Mouse (Mus musculus): ENCODE measurements at regions not wholly inside any gene's neighbourhood (a gene's known extent, or its start where the extent isn't known, plus 50 kb on each side); places are given as distances from the start of the nearest gene placed in this dataset.
"Not testable (repeated sequence)": the region's sequence is repeated elsewhere in the genome, so short reads cannot be mapped to it uniquely, and the experiment has no call there.

DNA sequence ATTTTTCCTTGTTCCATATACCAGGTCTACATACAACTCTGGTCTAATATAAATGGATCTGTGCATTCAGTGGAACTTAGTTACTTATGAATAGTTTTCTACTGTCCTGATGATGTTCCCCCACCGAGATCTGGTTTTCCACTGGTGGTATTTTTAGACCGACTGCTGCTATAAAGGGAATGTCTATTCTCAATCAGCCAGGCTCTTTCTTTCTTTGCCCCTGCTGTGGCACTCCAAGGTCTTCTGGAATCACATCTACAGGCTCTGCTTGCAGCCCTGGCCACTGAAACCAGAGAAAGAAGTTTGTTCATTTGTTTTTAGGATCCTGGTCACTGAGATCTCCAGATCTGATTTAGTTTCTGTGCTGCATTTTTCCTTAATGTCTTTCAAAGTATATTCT is 810.4 kb downstream of the Abca13 start:
- 55% methylated on average over 2 of the region's 2 CpGs for WGBS
- Histone ChIP-seq H3K9ac (replicated peaks; ENCODE audit: low read length) (no peak overlapping the region), H3K27me3 (ENCODE audit: insufficient read depth, low read length) (no peaks in the 10 kb centered on the region), H3K4me3 (ENCODE audit: low read length) (no peak overlapping the region), H3K4me1 (ENCODE audit: insufficient read depth, low read length) (no peaks in the 10 kb centered on the region), H3K36me3 (ENCODE audit: insufficient read depth, low read length) (no peaks in the 10 kb centered on the region), H3K4me2 (ENCODE audit: low read depth, low read length) (no peak overlapping the region), H3K9me3 (ENCODE audit: low read length) (no peaks in the 10 kb centered on the region), H3K27ac (no peak overlapping the region)
- no peak for TF ChIP-seq CTCF (IDR thresholded peaks at IDR 0.05; ENCODE audit: low read depth)
- DNase-seq (ENCODE audit: low spot score) (no peak), ATAC-seq (no peak)

DNA sequence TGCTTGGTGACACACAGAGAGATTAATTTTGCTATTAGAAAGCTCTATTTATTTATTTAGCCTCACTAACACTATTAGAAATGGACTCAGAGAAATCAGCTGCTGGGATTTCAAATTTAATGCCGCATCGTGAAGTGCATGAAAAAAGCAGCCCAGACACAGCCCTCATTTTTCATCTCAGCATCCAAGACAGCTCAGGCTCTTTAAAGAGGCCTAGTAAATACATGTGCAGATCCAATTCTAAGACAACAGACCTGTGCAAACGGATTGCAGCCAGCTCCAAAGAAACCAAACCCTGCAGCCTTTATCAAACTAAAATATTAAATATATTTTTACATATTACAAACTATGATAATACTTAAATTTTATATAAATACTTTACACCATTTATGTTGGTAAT is 815.1 kb downstream of the Abca13 start:
- no peak overlapping the region for H3K27ac ChIP-seq
- DNase-seq (ENCODE audit: low spot score), result peak; percentile 32
- no peaks in the 10 kb centered on the region for H3K9me3 ChIP-seq (ENCODE audit: low read length)
- H3K4me1 ChIP-seq (ENCODE audit: insufficient read depth, low read length), result no peaks in the 10 kb centered on the region
- H3K4me3 ChIP-seq (ENCODE audit: low read length), result no peak overlapping the region
- no peaks in the 10 kb centered on the region for H3K27me3 ChIP-seq (ENCODE audit: insufficient read depth, low read length)
- H3K36me3 ChIP-seq (ENCODE audit: insufficient read depth, low read length), result no peaks in the 10 kb centered on the region
- ATAC-seq, result no peak
- 61% methylated on average over 3 of the region's 3 CpGs for WGBS
- H3K9ac ChIP-seq (replicated peaks; ENCODE audit: low read length), result no peak overlapping the region
- H3K4me2 ChIP-seq (ENCODE audit: low read depth, low read length), result no peak overlapping the region
- no peak for TF ChIP-seq CTCF (IDR thresholded peaks at IDR 0.05; ENCODE audit: low read depth)

DNA sequence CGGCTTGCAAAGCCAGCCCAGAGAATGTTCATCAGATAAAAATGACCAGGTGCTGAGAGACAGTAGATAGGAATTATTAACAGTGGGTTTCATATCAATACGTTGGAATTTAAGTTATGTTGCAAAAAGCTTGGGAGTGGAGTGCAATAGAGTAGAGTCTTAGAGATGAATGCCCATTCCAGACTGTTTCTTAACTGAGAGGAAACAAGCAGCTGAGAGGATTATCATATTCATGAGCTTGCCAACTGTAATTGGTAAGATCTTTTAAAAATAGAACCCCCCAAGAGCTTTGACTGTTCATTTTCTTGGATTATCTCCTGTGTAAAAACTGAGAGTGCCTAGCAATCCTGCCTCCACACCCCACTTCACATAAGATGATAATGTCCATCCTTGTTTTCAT is 854.9 kb downstream of the Abca13 start:
- Histone ChIP-seq H3K4me1 (ENCODE audit: insufficient read depth, low read length) (no peaks in the 10 kb centered on the region), H3K27me3 (ENCODE audit: insufficient read depth, low read length) (no peaks in the 10 kb centered on the region), H3K4me3 (ENCODE audit: low read length) (no peak overlapping the region), H3K4me2 (ENCODE audit: low read depth, low read length) (no peak overlapping the region), H3K9me3 (ENCODE audit: low read length) (no peaks in the 10 kb centered on the region), H3K9ac (replicated peaks; ENCODE audit: low read length) (no peak overlapping the region), H3K27ac (no peak overlapping the region), H3K36me3 (ENCODE audit: insufficient read depth, low read length) (no peaks in the 10 kb centered on the region)
- no peak for DNase-seq (ENCODE audit: low spot score)
- WGBS, result 56% methylated on average over 2 of the region's 2 CpGs
- no peak for ATAC-seq
- TF ChIP-seq CTCF (IDR thresholded peaks at IDR 0.05; ENCODE audit: low read depth), result no peak

DNA sequence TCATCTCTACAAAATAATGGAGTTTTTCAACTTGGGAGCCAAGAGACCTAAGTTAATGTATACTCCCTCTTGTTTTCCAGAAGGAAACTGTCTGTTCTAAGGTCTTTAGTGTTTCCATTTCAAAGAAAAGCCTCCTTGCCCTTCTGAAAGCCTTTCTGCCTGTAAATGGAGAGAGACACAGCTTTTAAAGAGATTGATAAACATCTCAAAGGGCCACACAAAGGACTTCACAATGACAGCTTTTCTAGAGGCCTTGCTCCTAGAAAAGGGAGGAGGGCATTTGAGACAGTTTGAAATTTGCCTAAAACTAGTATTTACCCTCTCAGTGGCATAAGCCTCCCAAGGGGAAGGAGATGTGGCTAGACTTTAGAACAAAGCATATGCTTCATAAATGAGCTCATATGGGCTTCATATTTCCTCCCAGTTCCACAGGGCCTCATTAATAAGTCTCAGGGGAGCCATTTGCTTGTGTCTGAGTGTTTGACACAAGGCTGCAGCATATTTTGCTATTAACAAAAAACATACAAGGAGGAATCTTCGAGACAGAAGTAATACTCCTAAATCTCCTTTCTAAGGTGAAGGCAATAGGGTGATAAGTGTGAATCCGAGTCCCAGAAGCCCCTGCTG is 860.0 kb downstream of the Abca13 start:
- no peaks in the 10 kb centered on the region for H3K4me1 ChIP-seq (ENCODE audit: insufficient read depth, low read length)
- ATAC-seq, result no peak
- no peak overlapping the region for H3K9ac ChIP-seq (replicated peaks; ENCODE audit: low read length)
- no peak overlapping the region for H3K4me2 ChIP-seq (ENCODE audit: low read depth, low read length)
- H3K27me3 ChIP-seq (ENCODE audit: insufficient read depth, low read length), result no peaks in the 10 kb centered on the region
- no peak for TF ChIP-seq CTCF (IDR thresholded peaks at IDR 0.05; ENCODE audit: low read depth)
- H3K36me3 ChIP-seq (ENCODE audit: insufficient read depth, low read length), result no peaks in the 10 kb centered on the region
- no peak overlapping the region for H3K4me3 ChIP-seq (ENCODE audit: low read length)
- H3K9me3 ChIP-seq (ENCODE audit: low read length), result no peaks in the 10 kb centered on the region
- no peak overlapping the region for H3K27ac ChIP-seq
- peak; percentile 7 for DNase-seq (ENCODE audit: low spot score)
- 52% methylated on average over 2 of the region's 2 CpGs for WGBS

DNA sequence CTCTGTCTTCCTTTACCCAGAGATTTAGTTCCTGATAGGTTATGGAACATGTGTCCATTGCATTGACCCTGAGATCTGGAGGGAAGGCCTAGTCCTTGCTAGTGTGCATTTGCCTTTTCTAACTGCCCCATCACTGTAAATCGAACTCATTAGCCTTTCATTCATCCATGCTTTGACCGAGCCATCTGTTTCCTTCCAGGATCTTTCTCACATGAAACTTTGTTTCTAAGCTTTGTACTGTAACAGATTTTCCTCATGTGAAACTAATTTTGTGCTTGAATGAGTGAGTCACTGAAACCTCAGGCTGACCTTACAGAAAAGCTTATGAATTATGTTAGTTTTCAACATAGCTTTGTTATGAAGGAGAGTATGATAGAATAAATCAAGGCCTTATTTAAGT is 880.1 kb downstream of the Abca13 start:
- 76% methylated on average over 2 of the region's 2 CpGs for WGBS
- DNase-seq (ENCODE audit: low spot score), result no peak
- no peak for TF ChIP-seq CTCF (IDR thresholded peaks at IDR 0.05; ENCODE audit: low read depth)
- Histone ChIP-seq H3K4me3 (ENCODE audit: low read length) (no peak overlapping the region), H3K9me3 (ENCODE audit: low read length) (no peaks in the 10 kb centered on the region), H3K4me2 (ENCODE audit: low read depth, low read length) (no peak overlapping the region), H3K36me3 (ENCODE audit: insufficient read depth, low read length) (no peaks in the 10 kb centered on the region), H3K27me3 (ENCODE audit: insufficient read depth, low read length) (no peaks in the 10 kb centered on the region), H3K4me1 (ENCODE audit: insufficient read depth, low read length) (no peaks in the 10 kb centered on the region), H3K27ac (no peak overlapping the region), H3K9ac (replicated peaks; ENCODE audit: low read length) (no peak overlapping the region)
- ATAC-seq, result no peak

DNA sequence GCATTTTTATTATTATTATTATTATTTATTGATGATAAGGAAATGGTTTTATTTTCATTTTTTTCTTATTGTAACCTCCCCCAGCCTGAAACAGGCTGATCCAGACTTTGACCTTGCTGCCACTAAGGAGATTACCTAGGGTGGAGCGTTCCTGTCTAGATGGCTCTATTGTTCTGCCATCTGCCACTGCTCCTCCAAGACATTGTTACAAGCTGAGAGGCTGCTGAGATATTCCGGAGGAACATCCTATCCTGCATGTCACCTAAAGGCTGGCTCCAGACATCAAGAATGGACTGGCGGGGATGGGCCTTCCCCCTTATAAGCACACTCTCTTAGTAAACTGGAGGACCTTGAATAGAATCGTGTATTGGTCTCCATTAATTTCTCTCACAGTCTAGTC is 896.2 kb downstream of the Abca13 start:
- H3K4me1 ChIP-seq (ENCODE audit: insufficient read depth, low read length), result no peaks in the 10 kb centered on the region
- H3K36me3 ChIP-seq (ENCODE audit: insufficient read depth, low read length), result no peaks in the 10 kb centered on the region
- ATAC-seq (no peak), DNase-seq (ENCODE audit: low spot score) (no peak)
- no peak for TF ChIP-seq CTCF (IDR thresholded peaks at IDR 0.05; ENCODE audit: low read depth)
- H3K4me2 ChIP-seq (ENCODE audit: low read depth, low read length), result no peak overlapping the region
- no peak overlapping the region for H3K4me3 ChIP-seq (ENCODE audit: low read length)
- 79% methylated on average over 4 of the region's 4 CpGs for WGBS
- no peak overlapping the region for H3K9ac ChIP-seq (replicated peaks; ENCODE audit: low read length)
- H3K27ac ChIP-seq, result no peak overlapping the region
- H3K9me3 ChIP-seq (ENCODE audit: low read length), result no peaks in the 10 kb centered on the region
- no peaks in the 10 kb centered on the region for H3K27me3 ChIP-seq (ENCODE audit: insufficient read depth, low read length)

DNA sequence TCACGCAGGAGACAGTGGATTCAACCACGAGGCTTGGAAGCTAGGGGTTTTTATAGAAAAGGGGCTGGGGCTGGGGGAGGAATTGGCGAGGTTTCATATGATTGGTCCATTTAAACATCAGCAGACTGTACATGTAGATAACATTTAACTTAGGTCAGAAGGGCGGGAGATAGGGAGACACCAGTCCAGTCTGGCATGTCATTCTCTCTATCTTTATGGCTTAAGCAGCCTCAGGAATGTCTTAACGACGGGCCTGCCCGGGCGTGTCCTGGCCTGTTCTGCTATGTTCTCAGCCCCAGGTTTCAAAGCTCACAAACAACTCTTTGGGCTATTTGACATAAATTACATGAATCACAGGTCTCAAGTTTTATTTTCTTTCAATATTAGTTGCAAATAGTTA is 910.6 kb downstream of the Abca13 start:
- WGBS, result 91% methylated on average over 8 of the region's 8 CpGs

More for the DNA sequence above, 910.6 kb downstream of the Abca13 start:
- H3K36me3 ChIP-seq (ENCODE audit: insufficient read depth, low read length); H3K4me2 ChIP-seq (ENCODE audit: low read depth, low read length); H3K4me1 ChIP-seq (ENCODE audit: insufficient read depth, low read length); H3K4me3 ChIP-seq (ENCODE audit: low read length); H3K9ac ChIP-seq (replicated peaks; ENCODE audit: low read length); H3K27ac ChIP-seq; H3K27me3 ChIP-seq (ENCODE audit: insufficient read depth, low read length); DNase-seq (ENCODE audit: low spot score); ATAC-seq; H3K9me3 ChIP-seq (ENCODE audit: low read length): not testable (repeated sequence)
